Mouse (Mus musculus) embryonic facial prominence, embryonic 15.5 days (tissue): ENCODE results near the gene Prox1. TPM values are rescaled to one million over a fixed set of nuclear protein-coding genes. Genes with fewer than 3 reads are reported as not detected.
A peak's percentile ranks its signal among the peaks of the same experiment; 100 is the strongest.

Source experiments
- ATAC-seq: fragments of 200-750 bp; cut with Nextera tagmentation; 2 replicates; pipeline ENCODE4 v1.8.0; 2017; ENCODE audit warnings: low read depth, moderate TSS enrichment; ENCODE audit not compliant: insufficient number of reproducible peaks, low FRiP score, low TSS enrichment
- H3K27ac ChIP-seq: fragments of 300-500 bp; sonication (generic); replicated peaks from 2 replicates; pipeline ENCODE4 v1.5.1; 2015; ENCODE audit warnings: mild to moderate bottlenecking, inconsistent platforms
- H3K27me3 ChIP-seq: fragments of 300-500 bp; sonication (generic); 2 replicates; pipeline ENCODE4 v1.6.1; 2015; ENCODE audit warnings: inconsistent platforms
- H3K36me3 ChIP-seq: fragments of 300-500 bp; sonication (generic); 2 replicates; pipeline ENCODE4 v1.6.1; 2015; ENCODE audit warnings: mild to moderate bottlenecking, inconsistent platforms
- H3K4me1 ChIP-seq: fragments of 300-500 bp; sonication (generic); 2 replicates; pipeline ENCODE4 v1.6.1; 2015; ENCODE audit warnings: inconsistent platforms
- H3K4me2 ChIP-seq: fragments of 300-500 bp; sonication (generic); replicated peaks from 2 replicates; pipeline ENCODE4 v1.6.1; 2015; ENCODE audit warnings: mild to moderate bottlenecking, inconsistent platforms
- H3K4me3 ChIP-seq: fragments of 300-500 bp; sonication (generic); replicated peaks from 2 replicates; pipeline ENCODE4 v1.5.1; 2015; ENCODE audit warnings: mild to moderate bottlenecking, inconsistent platforms
- H3K9ac ChIP-seq: fragments of 300-500 bp; sonication (generic); 2 replicates; pipeline ENCODE4 v1.6.1; 2015; ENCODE audit warnings: inconsistent platforms
- H3K9me3 ChIP-seq: fragments of 300-500 bp; sonication (generic); replicated peaks from 2 replicates; pipeline ENCODE4 v1.6.1; 2016; ENCODE audit warnings: inconsistent platforms
- WGBS: fragments of 180-500 bp; shearing (Covaris S2); methylation state at CpG from one replicate; pipeline ENCODE4 v1.1.7; 2015; 5-methylcytosine and 5-hydroxymethylcytosine counted together
- polyA plus RNA-seq: library from polyadenylated mRNA; unstranded; fragments of >200 nt; fragmentation: Nextera tagmentation; extraction: Ambion mirVana; gene quantifications from 2 replicates; pipeline ENCODE4 v1.2.1, GENCODE M21; 2015

Prox1 gene
- polyA plus RNA-seq, 1 experiment from 2014 or later = 2.4 TPM

DNA sequence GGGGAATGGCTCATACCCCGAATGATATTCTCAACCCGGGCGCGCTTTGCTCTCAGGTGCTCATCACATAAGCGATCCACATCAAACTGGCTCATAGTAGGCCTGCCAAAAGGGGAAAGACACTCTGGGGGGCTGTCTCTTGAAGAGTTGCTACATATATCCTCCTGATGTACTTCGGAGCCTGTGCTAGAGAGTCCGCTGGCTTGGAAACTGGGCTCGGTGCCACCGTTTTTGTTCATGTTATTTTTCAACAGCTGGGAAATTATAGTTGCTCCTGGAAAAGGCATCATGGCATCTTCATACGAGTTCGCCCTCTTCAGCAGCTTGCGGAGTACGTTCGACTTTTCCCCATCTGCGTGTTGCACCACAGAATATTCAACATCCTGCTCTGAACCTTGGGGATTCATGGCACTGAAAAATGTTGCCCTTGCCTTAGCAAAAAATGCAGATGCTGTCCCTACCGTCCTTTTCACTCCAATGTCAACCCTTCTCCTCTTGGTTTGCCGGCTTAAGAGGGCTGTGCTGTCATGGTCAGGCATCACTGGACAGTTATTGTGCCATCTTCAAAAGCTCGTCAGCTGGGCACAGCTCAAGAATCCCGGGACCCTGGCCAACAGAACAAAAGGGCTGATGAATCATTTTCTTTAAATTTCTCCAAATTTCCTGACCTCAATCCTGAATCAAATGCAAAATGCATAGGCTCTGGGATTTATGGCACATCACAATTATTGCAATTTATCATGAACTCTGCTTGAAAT is 8.6 kb downstream of the Prox1 start:
- Histone ChIP-seq H3K9me3 (no peaks in the 10 kb centered on the region), H3K9ac (no peak overlapping the region), H3K36me3 (no peaks in the 10 kb centered on the region), H3K27ac (no peak overlapping the region), H3K4me3 (no peak overlapping the region), H3K27me3 (peaks cover 13% of the 10 kb centered on the region), H3K4me1 (no peaks in the 10 kb centered on the region), H3K4me2 (peak overlapping the region; percentile 22; the same call in 1 of the 2 replicates)
- 64% methylated on average over 19 of the region's 19 CpGs for WGBS
- ATAC-seq = no peak

DNA sequence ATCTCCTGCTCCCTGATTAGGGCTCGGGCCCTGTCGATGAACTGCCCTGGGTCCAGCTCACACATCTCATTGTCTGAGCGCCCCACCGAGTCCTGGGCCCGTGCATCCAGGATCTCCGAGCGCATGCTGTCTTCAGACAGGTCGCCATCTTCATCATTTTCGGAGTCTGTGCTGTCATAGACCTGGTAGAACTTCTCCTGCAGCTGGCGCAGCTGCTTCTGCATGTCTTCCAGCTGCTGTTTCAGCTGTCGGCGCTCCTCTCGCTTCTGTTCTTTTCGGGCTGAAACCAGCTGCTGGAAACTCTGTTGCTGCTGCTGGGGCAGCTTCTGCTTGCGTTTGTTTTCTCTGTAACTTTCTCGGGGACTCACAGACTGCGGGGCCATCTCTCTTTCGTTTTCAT is 9.2 kb downstream of the Prox1 start:
- Histone ChIP-seq H3K9me3 (no peaks in the 10 kb centered on the region), H3K27me3 (peaks cover 13% of the 10 kb centered on the region), H3K27ac (no peak overlapping the region), H3K4me2 (peak overlapping the region; percentile 22; the same call in 1 of the 2 replicates), H3K4me3 (no peak overlapping the region), H3K4me1 (no peaks in the 10 kb centered on the region), H3K9ac (no peak overlapping the region), H3K36me3 (no peaks in the 10 kb centered on the region)
- ATAC-seq = no peak
- 65% methylated on average over 18 of the region's 18 CpGs for WGBS

DNA sequence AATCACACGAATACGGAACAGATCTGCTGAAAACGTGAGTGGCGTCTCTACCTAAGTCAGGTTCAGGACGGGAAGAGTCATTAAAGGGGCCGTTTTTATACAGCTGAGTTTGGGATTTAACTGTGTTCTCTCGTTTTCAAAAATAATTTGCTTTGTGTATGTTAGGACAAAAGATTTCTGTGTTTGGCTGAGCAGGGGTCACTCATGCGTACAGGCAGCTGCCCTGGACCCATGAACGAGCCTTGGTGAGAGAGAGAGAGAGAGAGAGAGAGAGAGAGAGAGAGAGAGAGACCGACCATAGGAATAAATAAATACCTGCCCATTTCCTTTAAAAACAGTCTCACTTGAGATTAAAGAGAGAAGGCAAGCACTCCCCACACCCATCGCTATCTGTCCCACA is 11.1 kb downstream of the Prox1 start:
- no peak overlapping the region for H3K27ac ChIP-seq
- no peak for ATAC-seq
- no peak overlapping the region for H3K9ac ChIP-seq
- H3K36me3 ChIP-seq = no peaks in the 10 kb centered on the region
- H3K4me2 ChIP-seq = no peak overlapping the region
- H3K27me3 ChIP-seq = 0 out of 2 replicates have a peak, but pooled peaks cover 9% of the 10 kb centered on the region
- H3K4me3 ChIP-seq = no peak overlapping the region
- no peaks in the 10 kb centered on the region for H3K4me1 ChIP-seq
- H3K9me3 ChIP-seq = no peaks in the 10 kb centered on the region
- 59% methylated on average over 11 of the region's 11 CpGs for WGBS

DNA sequence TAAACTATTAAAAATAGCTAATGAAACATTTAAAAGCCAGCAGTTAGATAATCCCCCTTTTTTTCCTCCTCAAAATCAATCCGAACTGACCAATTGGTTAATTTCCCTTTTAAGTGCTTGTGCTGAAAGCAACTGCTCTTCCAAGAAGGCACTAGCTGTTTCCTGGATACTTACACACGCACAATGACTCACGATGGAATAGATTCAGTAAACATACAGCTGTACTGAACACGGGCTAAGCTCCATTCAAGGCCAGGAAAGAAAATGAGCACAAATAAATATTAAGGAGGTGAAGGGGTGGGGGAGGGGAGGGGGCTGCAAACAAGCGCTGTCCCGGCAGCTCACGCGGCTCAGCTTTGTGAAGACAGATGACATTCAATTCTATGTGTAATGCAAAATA is 14.8 kb downstream of the Prox1 start:
- no peak overlapping the region for H3K27ac ChIP-seq
- 31% methylated on average over 8 of the region's 8 CpGs for WGBS
- no peak for ATAC-seq
- no peaks in the 10 kb centered on the region for H3K4me1 ChIP-seq
- H3K27me3 ChIP-seq = peaks cover 9% of the 10 kb centered on the region; the same call in 1 of the 2 replicates
- no peaks in the 10 kb centered on the region for H3K9me3 ChIP-seq
- no peaks in the 10 kb centered on the region for H3K36me3 ChIP-seq
- H3K4me3 ChIP-seq = no peak overlapping the region
- H3K4me2 ChIP-seq = no peak overlapping the region
- H3K9ac ChIP-seq = no peak overlapping the region

DNA sequence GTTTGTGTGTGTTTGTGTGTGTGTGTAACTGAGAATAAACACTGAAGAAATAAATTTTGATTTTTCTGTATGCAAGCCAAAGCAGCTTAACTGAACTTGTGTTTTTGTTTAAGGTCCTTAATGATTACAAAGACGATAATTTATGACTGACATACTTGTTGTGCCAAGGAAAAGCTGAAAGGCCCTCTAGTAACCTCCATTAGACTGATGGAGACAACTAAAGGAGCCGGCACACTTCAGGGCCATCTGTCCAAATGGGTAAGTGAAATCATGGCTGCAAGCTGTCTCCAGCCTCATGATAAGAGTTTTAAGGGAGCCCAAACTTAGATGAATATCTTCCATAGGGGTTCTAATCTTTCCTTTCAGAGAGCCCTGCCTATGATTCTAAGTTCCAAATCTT is 15.5 kb downstream of the Prox1 start:
- no peaks in the 10 kb centered on the region for H3K9me3 ChIP-seq
- ATAC-seq = no peak
- H3K9ac ChIP-seq = no peak overlapping the region
- H3K27me3 ChIP-seq = peaks cover 7% of the 10 kb centered on the region; the same call in 1 of the 2 replicates
- H3K4me2 ChIP-seq = no peak overlapping the region
- H3K4me1 ChIP-seq = no peaks in the 10 kb centered on the region
- 49% methylated on average over 2 of the region's 2 CpGs for WGBS
- no peaks in the 10 kb centered on the region for H3K36me3 ChIP-seq
- H3K4me3 ChIP-seq = no peak overlapping the region
- no peak overlapping the region for H3K27ac ChIP-seq

DNA sequence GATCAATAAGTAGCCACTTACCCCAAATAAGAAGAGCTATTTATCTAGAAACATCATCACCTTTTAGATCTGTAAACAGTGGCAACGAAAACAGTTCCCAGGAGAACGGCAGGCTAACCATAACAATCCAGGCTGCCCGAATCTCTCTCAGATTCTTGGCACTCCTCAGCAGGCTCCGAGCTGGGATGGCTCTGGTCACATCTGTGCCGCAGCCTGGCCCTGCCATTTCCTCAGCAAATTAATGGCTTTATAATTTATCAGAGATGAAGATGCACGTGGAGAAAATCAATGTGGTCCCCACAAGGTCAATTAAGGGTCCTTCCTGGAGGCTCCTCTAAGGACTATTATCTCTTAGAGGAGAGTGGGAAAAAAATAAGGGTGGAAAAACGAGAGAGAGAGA is 16.2 kb downstream of the Prox1 start:
- Histone ChIP-seq H3K27me3 (peaks cover 9% of the 10 kb centered on the region; the same call in 1 of the 2 replicates), H3K9ac (no peak overlapping the region)
- WGBS = 39% methylated on average over 7 of the region's 7 CpGs

DNA sequence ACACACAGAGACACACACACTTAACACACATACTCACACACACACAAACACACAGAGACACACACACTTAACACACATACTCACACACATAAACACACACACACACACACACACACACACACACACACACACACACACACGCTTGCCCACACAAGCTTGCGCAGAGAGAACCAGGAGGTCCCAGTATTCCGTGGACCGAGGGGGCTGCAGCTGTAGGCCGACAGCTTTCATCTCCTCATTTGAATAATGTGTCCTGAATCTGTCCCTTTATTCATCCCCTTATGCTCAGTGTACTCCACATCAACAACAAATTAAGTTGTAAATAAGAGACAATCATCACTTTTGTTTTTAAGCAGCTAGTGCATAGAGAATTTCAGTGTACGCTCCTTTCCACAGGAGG is 17.9 kb downstream of the Prox1 start:
- H3K27ac ChIP-seq = no peak overlapping the region
- no peak for ATAC-seq
- H3K27me3 ChIP-seq = peaks cover 9% of the 10 kb centered on the region; the same call in 1 of the 2 replicates
- no peak overlapping the region for H3K4me3 ChIP-seq
- no peaks in the 10 kb centered on the region for H3K4me1 ChIP-seq
- no peak overlapping the region for H3K9ac ChIP-seq
- WGBS = 82% methylated on average over 6 of the region's 6 CpGs
- no peaks in the 10 kb centered on the region for H3K36me3 ChIP-seq
- no peaks in the 10 kb centered on the region for H3K9me3 ChIP-seq
- no peak overlapping the region for H3K4me2 ChIP-seq

More for the DNA sequence above, 16.2 kb downstream of the Prox1 start:
- H3K27ac ChIP-seq = no peak overlapping the region
- H3K4me2 ChIP-seq = no peak overlapping the region
- H3K4me3 ChIP-seq = no peak overlapping the region
- H3K36me3 ChIP-seq = no peaks in the 10 kb centered on the region
- ATAC-seq = no peak
- no peaks in the 10 kb centered on the region for H3K4me1 ChIP-seq
- H3K9me3 ChIP-seq = no peaks in the 10 kb centered on the region

DNA sequence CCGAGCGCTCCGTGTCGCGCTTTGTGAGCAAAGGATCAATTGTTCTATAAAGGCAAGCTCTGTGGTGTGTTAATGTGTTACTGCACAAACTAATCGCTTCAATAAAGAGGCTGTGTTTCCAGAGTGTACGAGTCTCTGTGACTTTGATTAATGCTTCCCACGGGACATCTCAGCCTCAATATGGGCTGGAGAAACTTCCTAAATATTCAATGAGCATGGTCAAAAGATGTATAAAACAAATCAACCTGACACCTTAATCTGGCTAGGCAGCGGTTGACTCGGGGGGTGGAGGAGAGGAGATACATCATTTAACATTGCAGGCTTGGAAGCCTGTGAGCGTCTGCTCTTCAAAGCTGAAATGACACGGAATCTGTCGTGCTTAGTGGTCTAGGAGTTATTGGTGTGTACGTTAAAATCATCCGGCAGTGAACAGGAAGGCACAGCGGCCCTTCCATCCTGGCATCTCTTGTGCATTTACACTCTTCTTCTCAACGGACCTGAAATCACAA is 21.2 kb downstream of the Prox1 start:
- no peaks in the 10 kb centered on the region for H3K9me3 ChIP-seq
- 52% methylated on average over 17 of the region's 17 CpGs for WGBS
- H3K9ac ChIP-seq = no peak overlapping the region
- no peaks in the 10 kb centered on the region for H3K36me3 ChIP-seq
- no peak overlapping the region for H3K4me2 ChIP-seq
- no peaks in the 10 kb centered on the region for H3K4me1 ChIP-seq
- no peak overlapping the region for H3K27ac ChIP-seq
- no peak overlapping the region for H3K4me3 ChIP-seq
- ATAC-seq = no peak
- peaks cover 9% of the 10 kb centered on the region; the same call in 1 of the 2 replicates for H3K27me3 ChIP-seq

DNA sequence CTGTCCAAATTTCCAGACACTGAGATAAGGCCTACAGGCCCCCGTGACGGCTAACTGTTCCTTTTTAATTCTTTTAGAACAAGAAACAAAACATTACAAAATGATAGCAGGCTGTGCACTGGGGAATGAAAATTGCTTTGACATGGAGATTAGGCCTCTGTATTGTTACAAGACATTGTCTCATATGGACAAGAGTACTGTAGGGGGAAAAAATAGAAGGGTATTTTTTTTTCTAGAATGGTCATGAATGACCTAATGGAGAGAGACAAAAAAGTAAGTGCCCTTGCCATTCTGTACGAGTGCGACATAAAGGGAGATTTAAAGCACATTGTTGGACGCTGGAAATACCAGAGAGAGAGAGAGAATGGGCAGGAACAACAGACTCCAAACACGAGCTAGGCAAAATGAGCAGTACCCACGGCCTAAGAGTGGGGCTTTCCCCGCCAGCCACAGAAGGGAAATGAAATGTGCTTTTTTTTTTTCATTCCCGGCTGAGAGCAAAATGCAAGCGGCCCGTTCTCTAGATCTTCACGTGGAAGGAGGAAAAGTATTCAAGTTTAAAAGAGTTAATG is 21.8 kb downstream of the Prox1 start:
- no peak overlapping the region for H3K9ac ChIP-seq
- H3K9me3 ChIP-seq = no peaks in the 10 kb centered on the region
- no peak overlapping the region for H3K4me3 ChIP-seq
- no peak overlapping the region for H3K4me2 ChIP-seq
- no peak for ATAC-seq
- H3K4me1 ChIP-seq = no peaks in the 10 kb centered on the region
- peaks cover 9% of the 10 kb centered on the region; the same call in 1 of the 2 replicates for H3K27me3 ChIP-seq
- H3K36me3 ChIP-seq = no peaks in the 10 kb centered on the region
- WGBS = 37% methylated on average over 12 of the region's 12 CpGs
- no peak overlapping the region for H3K27ac ChIP-seq

DNA sequence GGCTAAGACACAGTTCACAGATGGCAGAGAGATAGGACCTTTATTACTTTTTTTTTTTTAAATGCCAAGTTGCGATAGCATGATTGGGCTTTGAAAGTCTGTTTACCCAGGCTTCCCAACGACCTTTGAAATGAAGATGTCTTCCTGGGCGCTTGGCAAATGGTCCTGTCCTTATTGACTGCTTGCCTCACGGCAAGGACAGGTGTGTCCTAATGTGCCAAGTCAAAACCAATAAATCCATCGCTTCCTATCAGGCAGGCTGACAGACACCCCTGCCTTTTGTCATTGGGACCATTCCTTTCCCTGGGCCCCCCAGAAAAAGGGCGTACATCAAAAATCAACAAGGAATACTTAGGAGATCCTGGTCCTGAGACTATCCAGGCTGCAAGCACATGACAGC is 22.7 kb downstream of the Prox1 start:
- H3K27me3 ChIP-seq = peaks cover 6% of the 10 kb centered on the region; the same call in 1 of the 2 replicates
- no peak overlapping the region for H3K4me3 ChIP-seq
- no peak overlapping the region for H3K4me2 ChIP-seq
- no peak for ATAC-seq
- no peaks in the 10 kb centered on the region for H3K36me3 ChIP-seq
- 90% methylated on average over 6 of the region's 6 CpGs for WGBS
- H3K9me3 ChIP-seq = no peaks in the 10 kb centered on the region
- H3K27ac ChIP-seq = no peak overlapping the region
- no peak overlapping the region for H3K9ac ChIP-seq
- no peaks in the 10 kb centered on the region for H3K4me1 ChIP-seq

DNA sequence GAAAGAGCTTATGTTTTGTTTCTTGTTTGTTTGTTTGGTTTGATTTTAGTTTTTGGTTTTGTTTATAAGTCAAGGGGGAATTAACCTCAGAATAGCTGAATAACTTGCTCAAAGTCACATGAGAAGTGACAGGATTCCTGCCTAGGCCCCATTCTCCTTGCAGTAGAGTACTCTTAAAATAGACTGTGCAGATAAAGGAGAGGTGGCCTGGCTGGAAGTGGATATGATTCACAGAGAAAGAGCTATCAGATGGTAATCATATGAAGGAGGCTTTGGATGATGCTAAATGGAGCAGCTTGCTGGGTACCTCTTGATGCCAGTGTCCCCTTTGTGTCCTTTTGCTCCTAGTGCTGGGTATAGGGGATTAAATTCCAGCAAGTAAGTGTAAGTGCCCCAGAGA is 26.1 kb downstream of the Prox1 start:
- Histone ChIP-seq H3K9ac (no peak overlapping the region), H3K27me3 (0 out of 2 replicates have a peak, but pooled peaks cover 2% of the 10 kb centered on the region), H3K4me2 (no peak overlapping the region), H3K9me3 (no peaks in the 10 kb centered on the region), H3K4me3 (no peak overlapping the region), H3K27ac (no peak overlapping the region), H3K36me3 (no peaks in the 10 kb centered on the region), H3K4me1 (no peaks in the 10 kb centered on the region)
- no peak for ATAC-seq
